Mouse (Mus musculus): ENCODE data around the gene Rcor3.

DNA sequence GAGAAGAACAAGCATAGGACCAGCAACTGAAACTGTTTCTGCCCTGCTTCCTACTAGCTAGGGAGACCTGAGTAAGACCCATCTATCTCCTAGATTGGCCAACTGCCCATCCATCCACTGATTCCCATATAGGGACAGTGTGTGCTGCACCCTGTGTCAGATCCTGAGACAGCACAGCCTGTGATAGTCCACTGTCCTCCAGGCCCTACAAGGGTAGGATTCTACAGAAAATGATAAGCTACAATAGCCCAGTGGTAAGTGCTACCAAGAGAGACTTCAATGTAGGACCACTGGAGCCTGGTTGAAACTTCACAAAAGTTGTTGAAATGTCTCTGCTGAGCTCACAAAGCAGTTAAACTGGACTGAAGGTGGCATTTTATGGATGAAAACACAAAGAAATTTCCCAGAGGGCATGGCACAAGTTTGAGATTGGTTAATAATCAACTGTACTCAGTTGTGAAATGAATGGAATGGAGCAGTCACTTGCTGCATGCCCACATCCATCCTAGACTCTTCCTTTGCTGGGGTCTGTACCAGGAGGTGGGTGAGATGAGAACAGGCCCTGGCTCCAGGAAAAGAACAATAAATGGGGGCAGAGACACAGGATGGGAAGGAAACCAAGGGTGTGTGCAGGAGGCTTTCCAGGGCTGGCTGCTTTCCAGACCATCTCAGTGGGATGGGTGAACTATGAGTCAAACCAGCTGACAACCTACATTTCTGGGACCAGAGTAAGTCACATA is 60.9 kb downstream of the Rcor3 start:
- TF ChIP-seq GATA1 (IDR thresholded peaks at IDR 0.05; ENCODE audit: borderline replicate concordance, low read length) (no peak), FLI1 (IDR thresholded peaks at IDR 0.05; ENCODE audit: low read length) (no peak)
